Mouse (Mus musculus) spleen, adult 2 months (tissue): Measurements from ENCODE around the gene Slc39a13.

ENCODE experiments used
- CTCF ChIP-seq: fragments of 200-500 bp; IDR thresholded peaks from 2 replicates; pipeline ENCODE4 v1.5.1; 2011; ENCODE audit warnings: mild to moderate bottlenecking, inconsistent platforms; ENCODE audit not compliant: insufficient read depth, insufficient read length, insufficient replicate concordance; ENCODE audit errors: extremely low read depth
- POLR2A ChIP-seq: fragments of 200-500 bp; IDR thresholded peaks from 2 replicates; pipeline ENCODE4 v1.6.1; 2011; ENCODE audit warnings: low read depth, low read length, inconsistent platforms

DNA sequence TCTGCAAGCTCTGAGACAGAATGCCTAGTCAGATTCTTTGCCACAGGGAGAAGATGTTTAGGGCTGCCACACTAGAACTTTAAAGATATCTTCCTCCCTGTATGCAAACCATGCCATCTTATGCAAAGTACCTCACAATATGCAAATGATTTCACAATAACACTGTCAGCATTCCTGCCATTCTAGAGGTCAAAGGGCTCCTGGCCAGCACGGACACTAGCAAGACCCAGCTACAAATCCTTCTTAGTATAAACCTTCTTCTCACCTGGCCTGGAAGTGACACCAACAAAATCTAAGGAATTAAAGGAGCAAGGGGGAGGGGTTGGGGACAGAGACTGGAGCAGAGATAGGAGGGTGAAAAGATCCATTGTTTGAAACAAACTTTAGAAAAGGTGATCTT is 1.9 kb upstream of the Slc39a13 start:
- no peak for TF ChIP-seq CTCF
- TF ChIP-seq POLR2A, result no peak
